Mouse (Mus musculus): ENCODE data around the gene Parp12. TPM values are rescaled to one million over a fixed set of nuclear protein-coding genes. Genes with fewer than 3 reads are reported as not detected.

Gene Parp12
- total RNA-seq, 2 experiments from 2014 or later, result 14.6 to 15.7 TPM

GRCm38 (mm10) chr6:39057161-39057560 lies 61.0 kb downstream of the Parp12 start:
- DNase-seq, result no peak

GRCm38 (mm10) chr6:39055831-39056261 lies 62.3 kb downstream of the Parp12 start:
- DNase-seq, result peak; percentile 48

- DNase-seq, result no peak
Observed at GRCm38 (mm10) chr6:39054878-39055508, 63.2 kb downstream of the Parp12 start.

GRCm38 (mm10) chr6:39054206-39054864 lies 63.8 kb downstream of the Parp12 start:
- DNase-seq, result no peak

GRCm38 (mm10) chr6:39052636-39053035 lies 65.5 kb downstream of the Parp12 start:
- no peak for DNase-seq

GRCm38 (mm10) chr6:39051799-39052556 lies 66.2 kb downstream of the Parp12 start:
- DNase-seq, result no peak

GRCm38 (mm10) chr6:39050836-39051235 lies 67.3 kb downstream of the Parp12 start:
- DNase-seq, result no peak

GRCm38 (mm10) chr6:39049141-39049540 lies 69.0 kb downstream of the Parp12 start:
- peak; percentile 38 for DNase-seq

GRCm38 (mm10) chr6:39040451-39040850 lies 77.7 kb downstream of the Parp12 start:
- DNase-seq, result no peak

Other genes with a start within 250 kb of the Parp12 start
- gene Tbxas1, start 242.9 kb downstream of the Parp12 start, total RNA-seq (2021), result 1 to 10 TPM in 1 of 2 experiments, under 1 TPM in 1; 0.72 to 1.2 TPM
- 10 to 100 TPM; 73.4 to 75.5 TPM for gene Hipk2, start 242.2 kb downstream of the Parp12 start, total RNA-seq (2021)
- gene Kdm7a, start 88.4 kb upstream of the Parp12 start, total RNA-seq (2021), result 10 to 100 TPM; 12.3 to 12.5 TPM

Data from heart, postnatal 4 days (tissue).